Mouse (Mus musculus) olfactory bulb, adult 2 months (tissue): ENCODE results near the gene Samd10. TPM values are rescaled to one million over a fixed set of nuclear protein-coding genes. Genes with fewer than 3 reads are reported as not detected.

Source experiments
- H3K27ac ChIP-seq: fragments of 200-500 bp; 2 replicates; pipeline ENCODE4 v1.5.1; 2012; ENCODE audit warnings: low read depth, low read length; ENCODE audit not compliant: insufficient read depth
- H3K4me1 ChIP-seq: fragments of 200-500 bp; 2 replicates; pipeline ENCODE4 v1.6.1; 2012; ENCODE audit warnings: low read length; ENCODE audit not compliant: control insufficient read depth, insufficient read depth
- H3K4me3 ChIP-seq: fragments of 200-500 bp; 2 replicates; pipeline ENCODE4 v1.5.1; 2012; ENCODE audit warnings: mild to moderate bottlenecking, low read depth, low read length, moderate library complexity; ENCODE audit not compliant: insufficient read depth
- CTCF ChIP-seq: fragments of 200-500 bp; IDR thresholded peaks from 2 replicates; pipeline ENCODE4 v1.5.1; 2012; ENCODE audit warnings: low read depth, mild to moderate bottlenecking, low read length, moderate library complexity; ENCODE audit not compliant: insufficient read depth
- POLR2A ChIP-seq: fragments of 200-500 bp; IDR thresholded peaks from 2 replicates; pipeline ENCODE4 v1.6.1; 2012; ENCODE audit warnings: mild to moderate bottlenecking, low read depth, low read length, moderate library complexity; ENCODE audit not compliant: insufficient read depth
- WGBS: fragments of 180-500 bp; shearing (Covaris S2); methylation state at CpG from one replicate; pipeline ENCODE4 v1.1.7; 2018; 5-methylcytosine and 5-hydroxymethylcytosine counted together
- polyA plus RNA-seq: library from polyadenylated mRNA; stranded (reverse); fragments of >200 nt; gene quantifications from 2 replicates; pipeline ENCODE4 v1.2.4, GENCODE M21; 2012; ENCODE audit warnings: low replicate concordance; ENCODE audit not compliant: missing spikeins, insufficient read depth, insufficient read length

The Samd10 gene
- polyA plus RNA-seq, 1 experiment = not detected

DNA sequence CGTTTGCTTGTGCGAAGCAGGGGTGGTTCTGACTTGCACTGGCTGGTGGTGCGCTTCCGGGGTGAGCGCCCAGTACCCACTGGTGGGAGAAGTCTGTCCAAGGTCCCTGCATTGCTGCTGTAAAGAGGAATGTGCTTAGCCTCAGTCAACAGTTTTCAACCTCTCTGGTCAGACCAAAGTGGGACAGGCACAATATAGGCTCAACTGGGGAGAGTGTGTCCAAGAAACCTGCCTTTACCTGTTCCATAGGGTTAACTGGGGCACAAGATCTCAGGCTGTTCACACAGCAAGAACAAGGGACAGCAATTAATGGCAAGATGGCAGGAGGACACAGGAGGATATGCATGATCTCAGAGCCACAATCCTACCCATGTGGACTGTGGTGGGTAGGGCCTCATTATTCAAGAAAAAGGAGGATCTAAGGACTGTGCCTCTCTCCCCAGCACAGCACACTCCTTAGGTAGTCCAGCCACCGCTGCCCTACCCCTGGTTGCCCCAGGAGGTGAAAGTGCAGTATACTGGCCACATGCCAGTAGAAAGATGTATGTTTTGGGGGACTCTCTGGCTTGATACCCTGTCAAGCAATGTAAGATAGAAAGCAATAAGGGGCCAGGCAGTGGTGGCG, 24.0 kb downstream of the Samd10 start:
- H3K4me1 ChIP-seq = peaks cover 18% of the 10 kb centered on the region
- WGBS = 93% methylated on average over 7 of the region's 7 CpGs
- H3K4me3 ChIP-seq = no peak overlapping the region
- TF ChIP-seq CTCF (no peak), POLR2A (no peak)
- H3K27ac ChIP-seq = no peak overlapping the region

DNA sequence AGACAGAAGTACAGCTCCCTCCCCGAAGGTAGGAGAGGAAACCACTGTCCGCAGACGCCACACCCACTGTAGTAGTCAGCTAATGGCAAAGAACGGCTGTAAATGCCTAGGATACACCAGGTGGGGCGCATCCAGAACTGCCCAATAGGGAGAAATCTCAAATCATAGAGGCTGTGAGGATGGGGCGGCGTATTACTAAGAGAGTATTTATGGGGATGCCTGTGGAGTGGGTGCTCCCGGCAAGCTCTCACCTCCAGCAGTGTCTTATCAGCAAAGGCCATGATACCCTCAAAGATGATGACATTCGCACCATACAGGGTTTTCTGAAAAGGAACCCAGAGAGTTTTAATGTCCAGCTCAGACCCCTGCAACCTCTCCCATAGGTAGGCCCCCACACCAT, 25.1 kb downstream of the Samd10 start:
- Histone ChIP-seq H3K27ac (no peak overlapping the region), H3K4me3 (no peak overlapping the region), H3K4me1 (peaks cover 13% of the 10 kb centered on the region)
- 93% methylated on average over 9 of the region's 9 CpGs for WGBS
- TF ChIP-seq POLR2A = no peak
- TF ChIP-seq CTCF = no peak

- TF ChIP-seq POLR2A = no peak
- TF ChIP-seq CTCF = no peak
- H3K27ac ChIP-seq = no peak overlapping the region
- 94% methylated on average over 15 of the region's 15 CpGs for WGBS
- peaks cover 9% of the 10 kb centered on the region for H3K4me1 ChIP-seq
- no peak overlapping the region for H3K4me3 ChIP-seq
These were observed 25.8 kb downstream of the Samd10 start for GRCm38 (mm10) chr2:181572921-181573920.

DNA sequence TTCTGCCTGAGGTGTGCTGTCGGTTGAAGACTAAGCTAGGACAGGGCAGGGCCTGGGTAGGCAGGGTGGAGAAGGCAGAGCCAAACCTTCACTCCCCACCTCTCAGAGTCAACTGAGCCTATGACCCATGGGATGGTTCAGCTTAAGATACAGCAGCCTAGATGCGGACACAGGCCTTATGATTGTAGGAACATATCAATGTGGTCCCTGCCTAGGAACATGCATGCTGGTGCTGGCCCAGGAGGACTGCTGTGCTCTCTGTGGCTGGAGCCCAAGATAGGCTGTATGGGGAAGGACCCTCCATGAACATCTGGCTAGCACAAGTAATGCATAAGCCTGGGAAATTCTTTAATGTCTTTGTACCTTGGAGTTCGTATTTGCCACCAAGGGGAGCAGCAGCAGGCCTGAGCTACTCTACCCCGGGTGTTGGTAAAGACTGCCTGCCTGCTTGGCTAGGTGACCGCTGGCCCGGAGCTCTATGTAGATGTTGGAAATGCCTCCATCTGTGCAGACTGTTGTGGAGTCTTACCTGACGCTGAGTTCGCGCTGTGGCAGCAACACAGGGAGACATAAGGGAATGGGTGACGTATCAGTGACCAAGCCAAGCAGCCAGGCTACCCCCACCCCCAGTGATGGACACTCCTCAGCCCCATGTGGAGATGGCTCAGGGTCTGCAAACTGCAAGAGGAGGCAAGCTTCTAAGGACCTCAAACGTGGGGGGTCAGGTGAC, 26.9 kb downstream of the Samd10 start:
- 90% methylated on average over 11 of the region's 11 CpGs for WGBS
- TF ChIP-seq POLR2A (no peak), CTCF (no peak)
- no peak overlapping the region for H3K27ac ChIP-seq
- no peak overlapping the region for H3K4me3 ChIP-seq
- H3K4me1 ChIP-seq = 0 out of 2 replicates have a peak, but pooled peaks cover under 1% of the 10 kb centered on the region

GRCm38 (mm10) chr2:181570921-181571595, 28.0 kb downstream of the Samd10 start:
- Histone ChIP-seq H3K4me1 (no peaks in the 10 kb centered on the region), H3K4me3 (no peak overlapping the region), H3K27ac (no peak overlapping the region)
- TF ChIP-seq CTCF = no peak
- TF ChIP-seq POLR2A = no peak
- 62% methylated on average over 6 of the region's 6 CpGs for WGBS

- Histone ChIP-seq H3K4me3 (no peak overlapping the region), H3K27ac (no peak overlapping the region), H3K4me1 (no peaks in the 10 kb centered on the region)
- WGBS = 86% methylated on average over 8 of the region's 8 CpGs
- TF ChIP-seq CTCF (no peak), POLR2A (no peak)
These were observed 28.6 kb downstream of the Samd10 start for GRCm38 (mm10) chr2:181570375-181570774.

GRCm38 (mm10) chr2:181569856-181570255, 29.2 kb downstream of the Samd10 start:
- Histone ChIP-seq H3K27ac (no peak overlapping the region), H3K4me3 (no peak overlapping the region), H3K4me1 (no peaks in the 10 kb centered on the region)
- TF ChIP-seq POLR2A (no peak), CTCF (no peak)
- WGBS = 94% methylated on average over 10 of the region's 10 CpGs

GRCm38 (mm10) chr2:181568272-181569008, 30.6 kb downstream of the Samd10 start:
- no peak overlapping the region for H3K4me3 ChIP-seq
- no peak overlapping the region for H3K27ac ChIP-seq
- WGBS = 75% methylated on average over 7 of the region's 7 CpGs
- TF ChIP-seq POLR2A = no peak
- TF ChIP-seq CTCF = no peak
- H3K4me1 ChIP-seq = no peaks in the 10 kb centered on the region
